Mouse (Mus musculus): Measurements from ENCODE around the gene Mpi. TPM values are rescaled to one million over a fixed set of nuclear protein-coding genes. Genes with fewer than 3 reads are reported as not detected.

The Mpi gene
- polyA plus RNA-seq, 1 experiment = 160 TPM

DNA sequence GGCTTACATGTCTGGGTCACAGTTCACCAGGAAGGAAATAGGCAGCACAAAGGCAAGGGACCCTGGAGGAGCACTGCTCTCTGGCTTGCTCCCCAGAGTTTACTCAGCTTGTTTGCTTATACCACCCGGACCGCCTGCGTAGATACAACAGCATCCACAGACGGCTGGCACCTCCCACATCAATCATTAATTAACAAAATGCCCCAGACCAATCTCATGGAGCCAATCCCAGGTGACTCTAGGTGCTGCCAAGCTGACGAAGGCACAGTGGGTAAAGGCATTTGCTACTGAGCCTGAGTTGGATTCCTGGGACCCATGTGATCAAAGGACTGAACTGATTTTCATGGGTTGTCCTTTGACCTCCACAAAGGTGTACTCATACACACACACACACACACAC lies 55.3 kb downstream of the Mpi start:
- 27% methylated on average over 5 of the region's 5 CpGs for WGBS
- no peak for DNase-seq (ENCODE audit: low read depth, low spot score)

DNA sequence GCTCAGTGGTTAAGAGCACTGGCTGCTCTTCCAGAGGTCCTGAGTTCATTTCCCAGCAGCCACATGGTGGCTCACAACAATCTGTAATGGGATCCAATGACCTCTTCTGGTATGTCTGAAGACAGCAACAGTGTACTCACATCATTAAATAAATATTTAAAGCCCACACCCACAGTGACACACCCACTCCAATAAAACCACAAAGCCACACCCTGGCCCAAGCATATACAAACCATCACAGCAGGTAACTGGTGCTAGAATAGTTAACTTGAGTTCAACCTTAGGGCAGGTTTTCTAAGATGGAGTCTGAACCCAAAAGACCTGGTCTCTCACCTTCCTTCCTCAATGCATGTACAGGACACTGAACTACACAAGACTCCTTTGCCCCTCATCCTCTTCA lies 57.6 kb downstream of the Mpi start:
- DNase-seq (ENCODE audit: low read depth, low spot score) = no peak

Other genes starting within 250 kb of the Mpi start
- 24.0 and 26.8 TPM in 2 replicates for gene Ppcdc, start 112.6 kb downstream of the Mpi start, polyA plus RNA-seq (2012; rRNA removed)
- gene Scamp5, start 84.7 kb downstream of the Mpi start, polyA plus RNA-seq (2012; rRNA removed) = 52.3 and 115 TPM in 2 replicates
- 1.5 and 1.6 TPM in 2 replicates for gene Rpp25, start 48.7 kb downstream of the Mpi start, polyA plus RNA-seq (2012; rRNA removed)
- 594 and 647 TPM in 2 replicates for gene Cox5a, start 31.5 kb downstream of the Mpi start, polyA plus RNA-seq (2012; rRNA removed)
- 3.0 and 4.0 TPM in 2 replicates for gene Fam219b, start 15.2 kb downstream of the Mpi start, polyA plus RNA-seq (2012; rRNA removed)
- 218 and 247 TPM in 2 replicates for gene Scamp2, start 8.2 kb upstream of the Mpi start, polyA plus RNA-seq (2012; rRNA removed)
- 17.1 and 26.9 TPM in 2 replicates for gene Ulk3, start 36.7 kb upstream of the Mpi start, polyA plus RNA-seq (2012; rRNA removed)
- gene Cplx3, start 53.5 kb upstream of the Mpi start, polyA plus RNA-seq (2012; rRNA removed) = not detected in 2 replicates
- gene Lman1l, start 68.0 kb upstream of the Mpi start, polyA plus RNA-seq (2012; rRNA removed) = 0.07 TPM in 1 of 2 replicates, not detected in the other
- gene Csk, start 100.9 kb upstream of the Mpi start, polyA plus RNA-seq (2012; rRNA removed) = 73.0 and 75.0 TPM in 2 replicates
- gene Cyp1a2, start 130.9 kb upstream of the Mpi start, polyA plus RNA-seq (2012; rRNA removed) = not detected in 2 replicates
- 0.04 and 0.37 TPM in 2 replicates for gene Cyp1a1, start 135.2 kb upstream of the Mpi start, polyA plus RNA-seq (2012; rRNA removed)
- 10.1 and 11.6 TPM in 2 replicates for gene Edc3, start 155.8 kb upstream of the Mpi start, polyA plus RNA-seq (2012; rRNA removed)
- gene Clk3, start 213.1 kb upstream of the Mpi start, polyA plus RNA-seq (2012; rRNA removed) = 84.3 and 90.5 TPM in 2 replicates